ENCODE assay signal across 20 mouse cellular contexts in the genomic region with DNA sequence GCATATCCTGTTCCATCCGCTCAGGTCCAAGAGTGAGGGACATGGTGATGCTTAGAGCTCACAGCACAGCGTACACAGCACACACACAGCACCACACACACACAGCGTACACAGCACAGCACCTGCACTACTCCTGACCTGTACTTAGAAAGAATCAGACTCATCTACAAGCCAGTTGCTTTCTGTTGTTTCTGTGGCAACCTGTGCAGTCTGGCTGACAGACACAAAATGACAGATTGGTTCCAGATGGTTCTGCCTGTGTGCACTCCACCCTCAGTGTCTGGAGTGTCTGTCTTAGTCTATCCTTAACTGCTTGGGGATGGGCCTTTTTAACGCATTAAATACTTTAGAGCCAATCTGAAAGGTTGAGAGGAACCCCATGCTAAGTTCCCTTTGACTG.
DNase-seq lines count a peak whose midpoint lies in the region; ATAC-seq lines count a peak whose summit lies in the region.
"Had no signal": no experiment of that assay in that cellular context is flagged by ENCODE, and none has a peak within 500 bp of the region (broad histone marks: within the 10 kb centered on the region; RNA-seq: fewer than 3 reads in every experiment).

No protein-coding gene starts in this region.

- H3K9ac ChIP-seq in forebrain, embryonic 14.5 days (ENCODE audit: low read length) = no peak overlapping the region
- H3K9ac ChIP-seq: intestine, embryonic 15.5 days; lung, embryonic 14.5 days; neural tube, embryonic 15.5 days; stomach, embryonic 15.5 days had no signal

- no peak overlapping the region for H3K4me2 ChIP-seq in forebrain, embryonic 14.5 days (ENCODE audit: low read length)
- H3K4me2 ChIP-seq: intestine, embryonic 15.5 days; liver, embryonic 11.5 days; lung, embryonic 14.5 days; neural tube, embryonic 15.5 days; stomach, embryonic 15.5 days had no signal

- no peaks in the 10 kb centered on the region for H3K9me3 ChIP-seq in forebrain, embryonic 14.5 days (replicated peaks; ENCODE audit: control insufficient read depth, low read length)
- H3K9me3 ChIP-seq in forebrain, embryonic 10.5 days = no peaks in the 10 kb centered on the region
- H3K9me3 ChIP-seq: intestine, embryonic 15.5 days; midbrain, embryonic 10.5 days; neural tube, embryonic 15.5 days; stomach, embryonic 15.5 days had no signal

- H3K27me3 ChIP-seq in forebrain, embryonic 14.5 days (replicated peaks; ENCODE audit: control insufficient read depth, insufficient read depth, low read length) = no peaks in the 10 kb centered on the region
- peaks cover 21% of the 10 kb centered on the region for H3K27me3 ChIP-seq in forebrain, embryonic 10.5 days (ENCODE audit: poor library complexity, severe bottlenecking)
- H3K27me3 ChIP-seq: intestine, embryonic 15.5 days; Patski; stomach, embryonic 15.5 days had no signal

- DNase-seq in forebrain, embryonic 14.5 days (ENCODE audit: low spot score) = peak; percentile 77
- no peak for DNase-seq in forebrain, embryonic 10.5 days (ENCODE audit: extremely low spot score, low spot score)
- peak; percentile 26 for DNase-seq in ZHBTc4 (ENCODE audit: low read depth, low spot score)
- DNase-seq in embryo, embryonic 11 days = peak; percentile 41
- peak; percentile 77 for DNase-seq in layer of hippocampus, adult 9-10 months (ENCODE audit: low spot score)
- DNase-seq in urinary bladder, adult 2 months (ENCODE audit: low spot score) = no peak
- DNase-seq in urinary bladder, postnatal 4 days (ENCODE audit: low spot score in 2 of 2) = no peak
- no peak for DNase-seq in spleen, postnatal 14 days (ENCODE audit: low spot score in 2 of 2)
- DNase-seq: B cell, adult 2 months; cerebellum, adult 18-20 months; heart, adult 2 months; lung, embryonic 14.5 days; thymus, postnatal 14 days had no signal

- WGBS in forebrain, embryonic 14.5 days = 84% methylated on average over 4 of the region's 4 CpGs
- WGBS in forebrain, embryonic 10.5 days = 85% methylated on average over 4 of the region's 4 CpGs

- H3K27ac ChIP-seq in forebrain, embryonic 14.5 days (ENCODE audit: low read depth, low read length) = peak overlapping the region; percentile 5; the same call in 1 of the 2 replicates
- no peak overlapping the region for H3K27ac ChIP-seq in forebrain, embryonic 10.5 days
- H3K27ac ChIP-seq: heart, adult 2 months; intestine, embryonic 15.5 days; kidney, postnatal 0 days; midbrain, embryonic 10.5 days; neural tube, embryonic 15.5 days; stomach, embryonic 15.5 days had no signal

- peaks cover 19% of the 10 kb centered on the region for H3K4me1 ChIP-seq in forebrain, embryonic 14.5 days (ENCODE audit: control insufficient read depth, insufficient read depth, low read length)
- H3K4me1 ChIP-seq in forebrain, embryonic 10.5 days = peaks cover 30% of the 10 kb centered on the region
- H3K4me1 ChIP-seq: stomach, embryonic 15.5 days had no signal

- no peak overlapping the region for H3K4me3 ChIP-seq in forebrain, embryonic 14.5 days (ENCODE audit: low read depth, low read length)
- H3K4me3 ChIP-seq in forebrain, embryonic 10.5 days = no peak overlapping the region
- H3K4me3 ChIP-seq: heart, adult 2 months; intestine, embryonic 15.5 days; midbrain, embryonic 10.5 days; neural tube, embryonic 15.5 days; stomach, embryonic 15.5 days had no signal

- ATAC-seq in forebrain, embryonic 14.5 days = no peak
- ATAC-seq: intestine, embryonic 15.5 days; Patski had no signal

- no peaks in the 10 kb centered on the region for H3K36me3 ChIP-seq in forebrain, embryonic 14.5 days (ENCODE audit: control insufficient read depth, insufficient read depth, low read length)
- no peaks in the 10 kb centered on the region for H3K36me3 ChIP-seq in forebrain, embryonic 10.5 days (replicated peaks)
- H3K36me3 ChIP-seq: intestine, embryonic 15.5 days; midbrain, embryonic 10.5 days; neural tube, embryonic 15.5 days; stomach, embryonic 15.5 days had no signal

Comparison
In these comparisons a context has a peak if more than half of its experiments do, and no peak if none do; other contexts are left out.
1. DNase-seq: peak in forebrain, embryonic 14.5 days (single experiment), ZHBTc4 (single experiment), embryo, embryonic 11 days (single experiment) and layer of hippocampus, adult 9-10 months (single experiment); none in forebrain, embryonic 10.5 days (single experiment), urinary bladder, adult 2 months (single experiment), urinary bladder, postnatal 4 days (0 of 2) and spleen, postnatal 14 days (0 of 2).